Mouse (Mus musculus) erythroblast, embryonic 14.5 days (primary cell): Measurements from ENCODE around the gene P2ry4. TPM values are rescaled to one million over a fixed set of nuclear protein-coding genes. Genes with fewer than 3 reads are reported as not detected.

Experiments used
- H3K27me3 ChIP-seq: 2 replicates; pipeline ENCODE4 v1.6.1; 2012; ENCODE audit warnings: inconsistent platforms; ENCODE audit not compliant: control insufficient read depth
- H3K36me3 ChIP-seq: 2 replicates; pipeline ENCODE4 v1.6.1; 2012; ENCODE audit warnings: mild to moderate bottlenecking, inconsistent platforms; ENCODE audit not compliant: control insufficient read depth
- H3K4me1 ChIP-seq: 2 replicates; pipeline ENCODE4 v1.6.1; 2012; ENCODE audit warnings: inconsistent platforms; ENCODE audit not compliant: control insufficient read depth
- H3K4me3 ChIP-seq: replicated peaks from 2 replicates; pipeline ENCODE3; 2012; ENCODE audit warnings: moderate library complexity, mild to moderate bottlenecking, inconsistent platforms
- H3K9me3 ChIP-seq: 2 replicates; pipeline ENCODE4 v1.6.1; 2012; ENCODE audit warnings: low read length, inconsistent platforms, mixed read lengths; ENCODE audit not compliant: control insufficient read depth
- GATA1 ChIP-seq: IDR thresholded peaks from 2 replicates; pipeline ENCODE4 v1.6.1; 2012; ENCODE audit warnings: low read length, inconsistent platforms, mixed read lengths
- TAL1 ChIP-seq: IDR thresholded peaks from 3 replicates; pipeline ENCODE4 v1.6.1; 2012; ENCODE audit warnings: low read length, inconsistent platforms, mixed read lengths
- polyA plus RNA-seq: library from polyadenylated mRNA; stranded (reverse); fragments of >175 nt; gene quantifications from 2 replicates; pipeline ENCODE4 v1.2.3, GENCODE M21; 2012

Gene P2ry4
- polyA plus RNA-seq, result not detected in 2 replicates

DNA sequence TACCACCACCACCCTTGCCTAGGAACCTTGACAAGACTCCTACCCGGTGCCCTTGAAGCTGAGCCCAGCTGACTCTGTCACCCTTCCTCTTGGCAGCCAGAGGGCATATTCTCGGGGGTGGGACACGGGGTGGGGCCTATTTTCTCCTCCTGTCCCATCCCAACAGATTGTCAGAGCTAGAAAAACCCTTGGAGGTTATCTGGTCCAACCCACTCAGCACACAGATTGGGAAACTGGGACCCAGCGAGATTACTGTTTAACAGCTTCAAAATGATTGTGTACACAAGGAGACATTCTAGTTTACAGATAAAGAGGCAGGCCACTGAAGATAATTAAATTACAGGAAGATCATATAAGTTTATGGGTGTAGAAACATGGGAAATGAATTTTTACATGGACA, at the start of gene P2ry4:
Gene P2ry4 (minus strand): TSS at position 79 of the 400 bp plus-strand sequence.
- Histone ChIP-seq H3K4me3 (no peak within 1 kb of the TSS), H3K36me3 (no peaks in the 10 kb centered on the region), H3K4me1 (no peaks in the 10 kb centered on the region), H3K9me3 (peaks cover 2% of the 10 kb centered on the region; the same call in 1 of the 2 replicates), H3K27me3 (peaks cover 16% of the 10 kb centered on the region)
- TF ChIP-seq GATA1 (no peak), TAL1 (no peak)

DNA sequence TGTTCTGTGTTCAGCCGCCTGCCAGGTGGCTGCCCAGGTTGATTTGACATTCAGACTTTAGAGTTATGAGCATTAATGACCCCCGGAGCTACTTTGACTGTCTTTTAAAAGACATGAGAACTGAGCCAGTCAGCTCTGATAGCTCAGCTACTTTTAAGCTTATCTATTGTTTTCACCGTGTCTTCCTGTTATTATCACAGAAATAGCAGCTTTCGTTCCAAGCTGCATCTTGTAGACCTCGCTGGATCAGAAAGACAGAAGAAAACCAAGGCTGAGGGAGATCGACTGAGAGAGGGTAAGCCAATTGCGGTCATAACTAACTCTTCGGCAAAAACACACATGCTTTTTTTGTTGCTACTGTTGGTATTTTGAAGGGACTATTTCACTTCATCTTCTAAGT, 43.8 kb upstream of the P2ry4 start:
- no peak overlapping the region for H3K4me3 ChIP-seq
- peaks cover 2% of the 10 kb centered on the region; the same call in 1 of the 2 replicates for H3K4me1 ChIP-seq
- no peaks in the 10 kb centered on the region; the same call in 1 of the 2 replicates for H3K27me3 ChIP-seq
- TF ChIP-seq GATA1 (no peak), TAL1 (no peak)
- peaks cover 99% of the 10 kb centered on the region for H3K36me3 ChIP-seq
- H3K9me3 ChIP-seq, result no peaks in the 10 kb centered on the region

DNA sequence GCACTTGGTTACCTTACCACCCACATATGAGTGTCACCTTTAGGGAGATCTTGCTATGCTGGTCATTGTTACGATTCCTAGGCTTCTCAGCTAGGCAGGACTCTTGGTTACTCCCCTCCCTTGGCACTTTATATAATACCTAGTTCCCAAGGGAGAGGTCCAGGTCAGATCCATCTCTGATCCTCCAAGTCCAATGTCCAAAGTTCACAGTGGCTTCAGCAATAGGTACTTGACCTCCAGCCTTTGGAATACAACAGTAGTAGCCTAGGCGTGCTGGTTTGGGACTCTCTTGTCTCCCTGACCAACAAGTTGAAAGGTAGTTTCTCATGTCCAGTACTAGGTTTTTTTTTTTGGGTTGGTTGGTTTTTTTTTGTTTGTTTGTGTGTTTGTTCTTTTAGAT, 34.4 kb upstream of the P2ry4 start:
- peaks cover 8% of the 10 kb centered on the region for H3K9me3 ChIP-seq
- TF ChIP-seq TAL1, result no peak
- no peak for TF ChIP-seq GATA1
- peaks cover 19% of the 10 kb centered on the region for H3K4me1 ChIP-seq
- peak overlapping the region; percentile 19 for H3K4me3 ChIP-seq
- H3K27me3 ChIP-seq, result peaks cover 5% of the 10 kb centered on the region; the same call in 1 of the 2 replicates
- H3K36me3 ChIP-seq, result peaks cover 69% of the 10 kb centered on the region

DNA sequence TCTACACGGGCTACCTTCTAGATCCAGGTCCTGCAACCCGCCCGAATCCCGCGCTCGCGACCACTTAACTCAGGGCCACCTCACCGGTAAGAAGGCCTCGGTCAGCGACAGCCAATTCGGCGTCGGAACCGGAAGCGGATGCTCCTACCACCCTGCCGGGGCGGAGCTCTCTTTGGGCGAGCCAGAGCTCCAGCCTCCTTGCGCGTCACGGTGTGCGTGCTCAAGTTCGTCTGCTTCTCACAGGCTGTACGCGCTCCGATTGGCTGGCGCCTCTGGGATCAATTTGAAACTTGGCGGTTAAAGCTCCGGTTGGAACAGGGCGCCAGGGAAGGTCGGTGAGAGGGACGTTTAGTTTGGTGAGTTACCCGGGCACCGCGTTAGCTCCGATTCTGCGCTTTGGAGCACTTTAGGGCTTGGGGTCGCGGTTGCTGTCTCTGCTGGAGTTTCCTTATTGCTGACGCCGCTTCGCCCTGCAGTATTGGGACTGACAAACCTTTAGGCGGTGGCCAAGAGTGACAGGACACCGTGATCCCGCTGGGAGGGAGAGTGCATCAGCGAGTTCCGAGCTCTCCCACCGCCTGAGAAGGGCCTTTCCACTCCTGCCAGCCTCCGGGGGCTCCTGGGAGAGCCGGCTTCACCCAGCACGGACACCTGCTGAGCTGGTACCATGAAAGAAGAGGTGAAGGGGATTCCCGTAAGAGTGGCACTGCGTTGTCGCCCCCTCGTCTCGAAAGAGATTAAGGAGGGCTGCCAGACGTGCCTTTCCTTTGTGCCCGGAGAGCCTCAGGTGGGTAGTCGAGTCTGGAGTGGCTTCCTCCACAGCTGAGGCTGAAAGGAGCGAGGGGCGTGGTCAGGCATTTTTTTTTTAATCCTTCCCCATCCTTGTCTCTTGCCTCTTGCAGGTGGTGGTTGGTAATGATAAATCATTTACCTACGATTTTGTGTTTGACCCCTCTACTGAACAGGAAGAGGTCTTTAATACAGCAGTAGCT, 31.4 kb upstream of the P2ry4 start, which contains the start of gene Pdzd11:
Gene Pdzd11 (minus strand): TSS at position 767 of the 992 bp plus-strand sequence.
- peak within 1 kb of the TSS; percentile 73 for H3K4me3 ChIP-seq
- H3K36me3 ChIP-seq, result peaks cover 74% of the 10 kb centered on the region
- H3K9me3 ChIP-seq, result peaks cover 8% of the 10 kb centered on the region
- H3K4me1 ChIP-seq, result peaks cover 26% of the 10 kb centered on the region
- peaks cover 5% of the 10 kb centered on the region; the same call in 1 of the 2 replicates for H3K27me3 ChIP-seq
- no peak for TF ChIP-seq GATA1
- TF ChIP-seq TAL1, result no peak

DNA sequence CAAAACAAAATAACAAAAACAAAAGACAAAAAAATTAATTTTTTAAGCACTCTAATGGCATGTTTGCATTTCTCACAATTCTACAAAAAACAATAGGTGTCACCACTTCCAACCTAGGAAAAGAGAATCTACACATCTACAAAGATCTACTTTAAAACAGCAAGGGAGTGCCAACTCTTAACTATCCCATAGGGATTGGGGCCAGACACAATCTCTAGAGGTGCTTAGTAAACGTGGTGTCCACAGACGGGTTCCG, 30.8 kb upstream of the P2ry4 start, which contains the start of gene Kif4:
Gene Kif4 (plus strand): TSS at position 192 of the 256 bp plus-strand sequence.
- Histone ChIP-seq H3K27me3 (peaks cover 5% of the 10 kb centered on the region; the same call in 1 of the 2 replicates), H3K4me1 (peaks cover 26% of the 10 kb centered on the region), H3K4me3 (peak within 1 kb of the TSS; percentile 73), H3K36me3 (peaks cover 73% of the 10 kb centered on the region), H3K9me3 (peaks cover 8% of the 10 kb centered on the region)
- TF ChIP-seq GATA1, result no peak
- no peak for TF ChIP-seq TAL1

DNA sequence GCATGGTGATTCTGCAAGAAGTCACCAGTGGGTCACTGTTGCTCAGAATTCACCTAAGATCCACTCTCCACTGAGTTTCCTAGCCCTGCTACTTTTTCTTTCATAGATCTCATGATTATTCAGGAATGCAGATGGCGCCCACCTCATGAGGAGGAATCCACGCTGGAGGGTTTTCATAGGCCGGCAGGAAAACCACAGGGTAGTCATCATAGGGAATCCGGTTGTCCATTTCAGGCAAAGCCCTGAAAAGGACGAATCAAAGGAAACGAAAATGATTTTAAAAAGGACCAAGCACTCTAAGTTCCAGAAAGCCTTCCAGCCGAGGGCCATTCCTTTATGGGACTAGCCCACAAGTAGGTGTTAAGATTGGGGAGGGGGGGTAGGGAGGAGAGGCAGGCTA, 30.5 kb upstream of the P2ry4 start:
- Histone ChIP-seq H3K27me3 (peaks cover 5% of the 10 kb centered on the region; the same call in 1 of the 2 replicates), H3K36me3 (peaks cover 72% of the 10 kb centered on the region), H3K4me1 (peaks cover 26% of the 10 kb centered on the region), H3K9me3 (peaks cover 8% of the 10 kb centered on the region), H3K4me3 (peak overlapping the region; percentile 73)
- TF ChIP-seq TAL1, result no peak
- TF ChIP-seq GATA1, result no peak

DNA sequence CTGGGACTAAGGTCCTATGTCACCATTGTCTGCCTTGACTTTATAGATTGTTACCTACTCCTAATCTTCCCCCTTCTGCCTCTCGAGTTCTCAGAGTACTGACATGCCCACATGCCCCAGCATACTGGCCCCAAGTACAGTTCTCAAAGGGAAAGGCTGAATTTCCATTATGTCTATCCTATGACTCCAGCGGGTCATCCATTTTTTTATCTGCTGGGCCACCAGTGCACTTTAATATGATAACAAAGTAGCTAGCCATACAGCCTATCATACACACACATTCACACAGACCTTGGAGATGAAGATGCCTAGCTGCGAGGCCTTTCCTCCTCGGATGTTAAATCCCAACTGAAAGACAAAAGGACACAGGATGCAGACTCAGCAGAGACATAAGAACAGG, 29.6 kb upstream of the P2ry4 start:
- H3K27me3 ChIP-seq, result peaks cover 5% of the 10 kb centered on the region; the same call in 1 of the 2 replicates
- peak overlapping the region; percentile 73 for H3K4me3 ChIP-seq
- H3K36me3 ChIP-seq, result peaks cover 63% of the 10 kb centered on the region
- peaks cover 8% of the 10 kb centered on the region for H3K9me3 ChIP-seq
- peaks cover 26% of the 10 kb centered on the region for H3K4me1 ChIP-seq
- TF ChIP-seq TAL1 (no peak), GATA1 (no peak)

DNA sequence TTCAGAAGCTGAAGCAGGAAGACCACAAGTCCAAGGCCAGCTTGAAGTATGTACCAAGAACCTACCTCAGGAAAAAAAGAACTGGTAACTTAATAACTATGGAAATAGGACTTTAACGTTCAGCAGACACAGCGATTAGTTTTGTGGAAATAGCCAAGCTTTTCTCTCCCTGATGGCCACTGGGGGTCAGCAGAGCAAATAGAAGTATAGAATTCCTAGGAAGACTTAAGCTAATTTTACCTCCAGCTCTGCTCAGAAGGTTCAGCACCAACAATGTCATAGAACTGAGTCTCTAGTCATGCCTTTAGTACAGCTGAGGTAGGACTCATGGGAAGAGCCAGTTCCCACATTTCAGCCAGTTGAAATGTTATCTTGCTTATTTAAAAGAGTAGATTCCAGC, 26.7 kb upstream of the P2ry4 start:
- H3K4me1 ChIP-seq, result peaks cover 17% of the 10 kb centered on the region
- peaks cover 7% of the 10 kb centered on the region for H3K9me3 ChIP-seq
- no peak overlapping the region for H3K4me3 ChIP-seq
- H3K27me3 ChIP-seq, result peaks cover 14% of the 10 kb centered on the region
- TF ChIP-seq GATA1, result no peak
- no peak for TF ChIP-seq TAL1
- H3K36me3 ChIP-seq, result peaks cover 40% of the 10 kb centered on the region

DNA sequence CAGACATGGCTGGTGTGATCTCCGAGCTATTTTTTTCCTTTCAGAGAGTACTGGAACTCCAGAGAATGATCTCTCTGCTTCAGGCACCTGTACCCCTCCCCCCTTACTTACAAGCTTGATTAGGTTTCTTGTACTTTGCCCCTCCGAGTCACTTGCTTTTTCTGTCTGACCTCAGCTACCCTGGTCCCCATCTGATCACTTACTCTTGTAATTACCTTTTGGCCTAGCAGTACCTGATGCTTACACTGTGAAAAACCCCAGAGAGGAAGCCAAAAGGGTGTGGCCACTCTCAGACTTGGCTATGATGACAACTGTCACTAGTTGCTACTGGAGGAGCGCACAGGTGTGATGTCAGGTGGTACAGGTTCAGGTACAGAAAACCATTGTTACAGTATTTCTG, 23.8 kb upstream of the P2ry4 start:
- no peak overlapping the region for H3K4me3 ChIP-seq
- no peak for TF ChIP-seq GATA1
- TF ChIP-seq TAL1, result no peak
- H3K27me3 ChIP-seq, result peaks cover 9% of the 10 kb centered on the region
- no peaks in the 10 kb centered on the region for H3K9me3 ChIP-seq
- peaks cover 4% of the 10 kb centered on the region for H3K4me1 ChIP-seq
- H3K36me3 ChIP-seq, result peaks cover 29% of the 10 kb centered on the region
